Mouse (Mus musculus) cerebellum, adult 2 months (tissue): ENCODE data around the gene Psmd13. TPM values are rescaled to one million over a fixed set of nuclear protein-coding genes. Genes with fewer than 3 reads are reported as not detected.
A peak's percentile ranks its signal among the peaks of the same experiment; 100 is the strongest.

Experiments used
- DNase-seq, 2 experiments: peaks; one replicate each; pipeline ENCODE4 v3.0.0; 2021
- H3K27ac ChIP-seq: fragments of 200-500 bp; 2 replicates; pipeline ENCODE4 v1.5.1; 2012; ENCODE audit warnings: low read length, control low read depth, inconsistent platforms; ENCODE audit not compliant: insufficient read depth
- H3K27me3 ChIP-seq: fragments of 200-500 bp; 2 replicates; pipeline ENCODE4 v1.6.1; 2012; ENCODE audit warnings: inconsistent platforms, mild to moderate bottlenecking, low read length, moderate library complexity; ENCODE audit not compliant: control insufficient read depth, insufficient read depth
- H3K4me1 ChIP-seq: fragments of 200-500 bp; 2 replicates; pipeline ENCODE4 v1.6.1; 2011; ENCODE audit warnings: low read length; ENCODE audit not compliant: control insufficient read depth, insufficient read depth
- H3K4me3 ChIP-seq: fragments of 200-500 bp; replicated peaks from 2 replicates; pipeline ENCODE3; 2011; ENCODE audit warnings: mild to moderate bottlenecking, low read depth, low read length, control low read depth; ENCODE audit not compliant: insufficient read depth
- CTCF ChIP-seq: fragments of 200-500 bp; IDR thresholded peaks from 2 replicates; pipeline ENCODE4 v1.5.1; 2011; ENCODE audit warnings: low read depth, mild to moderate bottlenecking, control low read depth, low read length, moderate library complexity, borderline replicate concordance; ENCODE audit not compliant: insufficient read depth
- POLR2A ChIP-seq: fragments of 200-500 bp; IDR thresholded peaks from 2 replicates; pipeline ENCODE4 v1.6.1; 2011; ENCODE audit warnings: low read length, control low read depth, borderline replicate concordance; ENCODE audit not compliant: insufficient read depth
- WGBS: fragments of 180-500 bp; shearing (Covaris S2); methylation state at CpG from one replicate; pipeline ENCODE4 v1.1.7; 2018; 5-methylcytosine and 5-hydroxymethylcytosine counted together
- polyA plus RNA-seq: library from polyadenylated mRNA; depleted of rRNA; stranded (reverse); fragments of >200 nt; gene quantifications from 2 replicates; pipeline ENCODE4 v1.2.3, GENCODE M21; 2012

Psmd13 gene
- polyA plus RNA-seq, 1 experiment = 109 TPM

DNA sequence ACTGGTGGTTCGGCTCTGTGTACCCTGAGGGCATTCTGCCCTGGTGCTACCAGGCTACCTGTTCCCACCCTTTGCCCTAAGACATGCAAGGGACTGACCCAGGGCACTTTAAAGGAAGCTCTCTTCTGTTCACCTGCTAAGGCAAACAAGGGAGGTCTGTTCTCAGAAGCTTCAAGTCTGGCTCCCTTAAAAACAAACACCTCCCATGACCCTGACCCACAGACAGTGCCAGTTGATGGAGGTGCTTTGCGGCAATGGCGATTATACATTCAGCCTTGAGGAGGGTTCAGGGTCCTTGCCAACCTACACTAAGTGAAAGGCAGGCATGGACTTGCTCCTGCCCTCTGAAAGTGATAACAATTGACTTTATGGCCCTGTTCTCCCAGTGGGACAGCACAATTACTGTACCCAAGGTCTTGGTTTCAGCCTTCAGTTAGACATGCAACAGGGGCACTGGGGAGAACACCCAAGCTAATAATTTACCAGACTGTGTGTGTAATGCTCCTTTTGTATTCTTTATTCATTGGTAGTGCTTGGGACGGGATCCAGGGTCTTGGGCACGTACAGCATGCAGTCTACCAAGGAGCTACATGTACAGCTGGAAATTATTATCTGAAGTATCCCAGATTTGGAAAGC, 31.2 kb downstream of the Psmd13 start:
- Histone ChIP-seq H3K4me3 (no peak overlapping the region), H3K27ac (no peak overlapping the region), H3K4me1 (0 out of 2 replicates have a peak, but pooled peaks cover 2% of the 10 kb centered on the region), H3K27me3 (no peaks in the 10 kb centered on the region)
- TF ChIP-seq POLR2A = no peak
- no peak for TF ChIP-seq CTCF
- DNase-seq = no peak
- WGBS = 76% methylated on average over 5 of the region's 5 CpGs

DNA sequence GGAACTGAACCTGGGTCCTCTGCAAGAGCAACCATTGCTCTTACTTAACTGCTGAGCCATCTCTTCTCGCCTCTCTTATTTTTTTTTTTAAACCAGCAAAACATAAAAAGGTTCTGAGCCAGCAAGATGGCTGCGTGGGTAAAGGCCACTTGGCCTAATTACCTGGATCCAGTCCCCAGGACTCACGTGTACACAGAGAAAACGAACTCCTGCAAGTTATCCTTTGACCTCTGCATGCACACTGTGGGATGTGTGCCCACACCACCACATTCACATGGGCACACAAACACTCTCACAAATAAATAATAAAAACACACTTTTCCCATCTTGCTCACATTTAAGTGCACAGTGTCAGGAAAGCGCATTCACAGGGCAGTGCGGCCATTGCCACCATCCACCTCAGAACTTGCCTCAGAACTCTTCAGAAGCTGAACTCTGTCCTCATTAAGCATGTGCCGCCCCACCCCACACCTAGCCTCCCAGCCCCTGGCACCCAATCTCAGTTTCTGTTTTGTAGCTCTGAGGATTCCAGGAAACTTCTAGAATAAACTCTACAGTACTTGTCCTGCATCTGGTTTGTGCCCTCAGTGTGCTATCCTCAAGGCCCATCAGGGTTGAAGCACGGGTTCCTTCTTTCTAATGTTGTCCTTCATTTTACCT, 32.4 kb downstream of the Psmd13 start:
- Histone ChIP-seq H3K27me3 (no peaks in the 10 kb centered on the region), H3K4me1 (no peaks in the 10 kb centered on the region), H3K27ac (no peak overlapping the region), H3K4me3 (no peak overlapping the region)
- no peak for DNase-seq
- TF ChIP-seq POLR2A (no peak), CTCF (no peak)
- WGBS = 88% methylated on average over 8 of the region's 8 CpGs

DNA sequence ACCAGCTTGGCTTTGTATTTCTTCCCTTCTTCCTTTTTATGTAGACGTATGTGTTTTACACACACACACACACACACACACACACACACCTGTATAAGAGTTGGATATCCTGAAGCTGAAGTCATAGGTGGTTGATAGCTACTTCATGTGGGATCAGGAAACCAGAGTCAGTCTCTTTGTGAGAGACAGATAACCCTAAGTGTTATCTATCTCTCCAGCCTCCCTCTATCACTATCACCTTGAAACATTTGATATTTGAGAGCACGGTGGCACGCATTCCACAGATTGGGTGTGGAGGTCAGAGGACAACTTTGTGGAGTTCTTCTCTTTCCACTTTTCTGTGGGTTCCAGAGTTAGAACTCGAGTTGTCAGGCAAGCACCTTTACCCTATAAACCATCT, 38.1 kb downstream of the Psmd13 start:
- peaks cover 3% of the 10 kb centered on the region; the same call in 1 of the 2 replicates for H3K4me1 ChIP-seq
- TF ChIP-seq POLR2A (no peak), CTCF (no peak)
- H3K4me3 ChIP-seq = no peak overlapping the region
- WGBS = 82% methylated on average over 4 of the region's 4 CpGs
- H3K27me3 ChIP-seq = no peaks in the 10 kb centered on the region
- no peak overlapping the region for H3K27ac ChIP-seq
- DNase-seq = no peak

DNA sequence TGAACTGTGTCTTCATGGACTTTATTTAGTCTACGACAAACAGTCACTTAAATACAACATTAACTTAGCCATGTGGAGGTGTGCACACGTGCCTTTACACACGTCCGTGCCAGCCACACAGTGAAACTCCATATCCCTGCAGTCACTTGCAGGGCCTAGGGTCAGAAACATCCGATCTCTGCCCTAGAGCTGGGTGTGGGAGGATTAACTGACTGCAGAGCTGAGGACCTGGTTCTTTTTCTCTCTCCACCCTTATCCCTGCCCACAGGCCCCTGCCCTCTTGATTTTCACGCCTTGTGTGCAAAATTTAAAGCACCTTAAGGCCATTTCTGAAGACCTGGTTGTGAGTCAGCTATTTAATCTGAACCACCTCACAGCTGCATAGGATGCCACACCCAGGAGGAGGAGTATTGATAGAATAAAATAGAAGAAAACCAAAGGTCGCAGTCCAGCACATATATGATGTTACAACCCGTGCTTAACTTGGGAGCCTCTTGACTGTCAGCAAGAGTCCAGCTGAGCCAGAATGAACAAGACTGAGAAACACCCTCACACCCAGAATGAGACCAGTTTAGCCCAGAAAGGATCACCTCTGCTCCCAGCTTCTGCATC, 38.8 kb downstream of the Psmd13 start, which contains the start of gene Nlrp6:
Gene Nlrp6 (plus strand): TSS at position 485 of the 612 bp plus-strand sequence.
- H3K4me1 ChIP-seq = peaks cover 3% of the 10 kb centered on the region; the same call in 1 of the 2 replicates
- no peaks in the 10 kb centered on the region for H3K27me3 ChIP-seq
- no peak for TF ChIP-seq POLR2A
- TF ChIP-seq CTCF = no peak
- H3K27ac ChIP-seq = no peak within 1 kb of the TSS
- H3K4me3 ChIP-seq = no peak within 1 kb of the TSS
- WGBS = 89% methylated on average over 8 of the region's 8 CpGs
- no peak for DNase-seq

DNA sequence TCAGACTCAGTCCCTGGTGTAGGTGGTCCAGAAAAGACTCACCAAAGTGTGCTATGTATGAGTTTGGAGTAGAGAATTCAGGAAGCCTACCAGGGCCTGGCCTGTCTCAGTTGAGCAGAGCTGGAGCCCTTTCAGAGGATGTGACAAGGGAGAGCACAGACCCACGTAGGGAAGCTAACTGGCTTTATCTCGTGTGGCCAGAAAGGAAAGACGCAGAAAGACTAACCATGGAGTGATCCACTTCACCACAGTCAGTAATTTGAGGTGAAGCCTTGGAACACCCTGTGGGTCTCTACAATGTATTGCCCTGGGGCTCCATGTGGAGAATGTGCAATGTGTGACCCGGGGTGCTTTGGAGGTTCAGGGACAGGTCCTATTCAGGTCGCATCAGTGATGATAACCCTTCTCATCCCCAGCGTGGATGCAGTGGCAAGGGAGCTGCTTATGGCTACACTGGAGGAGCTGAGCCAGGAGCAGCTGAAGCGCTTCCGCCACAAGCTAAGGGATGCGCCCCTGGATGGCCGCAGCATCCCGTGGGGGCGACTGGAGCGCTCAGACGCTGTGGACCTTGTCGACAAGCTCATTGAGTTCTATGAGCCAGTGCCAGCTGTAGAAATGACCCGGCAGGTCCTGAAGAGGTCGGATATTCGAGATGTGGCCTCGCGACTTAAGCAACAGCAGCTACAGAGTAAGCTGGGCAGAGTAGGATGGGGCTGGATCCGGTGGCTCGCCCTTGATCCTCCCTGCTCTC, 39.6 kb downstream of the Psmd13 start:
- 46% methylated on average over 22 of the region's 22 CpGs for WGBS
- Histone ChIP-seq H3K4me3 (no peak overlapping the region), H3K4me1 (peaks cover 3% of the 10 kb centered on the region; the same call in 1 of the 2 replicates), H3K27ac (no peak overlapping the region), H3K27me3 (no peaks in the 10 kb centered on the region)
- TF ChIP-seq CTCF (no peak), POLR2A (no peak)
- DNase-seq = no peak

DNA sequence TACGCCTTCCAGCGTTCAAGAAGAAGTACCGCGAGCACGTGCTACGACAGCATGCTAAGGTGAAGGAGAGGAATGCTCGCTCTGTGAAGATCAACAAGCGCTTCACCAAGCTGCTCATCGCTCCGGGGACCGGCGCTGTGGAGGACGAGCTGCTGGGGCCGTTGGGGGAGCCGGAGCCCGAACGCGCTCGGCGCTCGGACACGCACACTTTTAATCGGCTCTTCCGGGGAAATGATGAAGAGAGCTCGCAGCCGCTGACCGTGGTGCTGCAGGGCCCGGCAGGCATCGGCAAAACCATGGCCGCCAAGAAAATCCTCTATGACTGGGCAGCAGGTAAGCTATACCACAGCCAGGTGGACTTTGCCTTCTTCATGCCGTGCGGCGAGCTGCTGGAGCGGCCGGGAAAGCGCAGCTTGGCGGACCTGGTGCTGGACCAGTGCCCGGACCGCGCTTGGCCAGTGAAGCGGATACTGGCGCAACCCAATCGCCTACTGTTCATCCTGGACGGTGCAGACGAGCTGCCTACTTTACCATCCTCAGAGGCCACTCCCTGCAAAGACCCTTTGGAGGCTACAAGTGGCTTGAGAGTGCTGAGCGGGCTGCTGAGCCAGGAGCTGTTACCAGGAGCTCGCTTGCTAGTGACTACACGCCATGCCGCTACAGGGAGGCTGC, 40.8 kb downstream of the Psmd13 start:
- DNase-seq = peak; percentile 88 to 90
- Histone ChIP-seq H3K4me1 (peaks cover 3% of the 10 kb centered on the region; the same call in 1 of the 2 replicates), H3K27me3 (no peaks in the 10 kb centered on the region), H3K4me3 (peak overlapping the region; percentile 53), H3K27ac (no peak overlapping the region)
- under 1% methylated on average over 49 of the region's 49 CpGs for WGBS
- TF ChIP-seq POLR2A (no peak), CTCF (no peak; the same call in 1 of the 2 replicates)
